Mouse (Mus musculus): ENCODE data around the gene Fscn1. TPM values are rescaled to one million over a fixed set of nuclear protein-coding genes. Genes with fewer than 3 reads are reported as not detected.
A peak's percentile ranks its signal among the peaks of the same experiment; 100 is the strongest.

Gene Fscn1
- polyA plus RNA-seq, 1 experiment, result 139 TPM

GRCm38 (mm10) chr5:142956956-142957703, 3.0 kb upstream of the Fscn1 start:
- Histone ChIP-seq H3K4me1 (ENCODE audit: control insufficient read depth, insufficient read depth, low read length) (peaks cover 8% of the 10 kb centered on the region), H3K27ac (ENCODE audit: insufficient read depth, low read length) (no peak overlapping the region), H3K36me3 (ENCODE audit: control insufficient read depth, insufficient read depth, low read length, poor library complexity, severe bottlenecking) (no peaks in the 10 kb centered on the region), H3K4me3 (ENCODE audit: low read depth, low read length) (no peak overlapping the region), H3K9me3 (replicated peaks; ENCODE audit: control insufficient read depth, insufficient read depth, low read length, poor library complexity, severe bottlenecking) (no peaks in the 10 kb centered on the region), H3K9ac (ENCODE audit: low read depth, poor library complexity, severe bottlenecking) (no peak overlapping the region), H3K27me3 (ENCODE audit: control insufficient read depth, insufficient read depth, low read length, poor library complexity, severe bottlenecking) (no peaks in the 10 kb centered on the region)
- TF ChIP-seq POLR2A (IDR thresholded peaks at IDR 0.05; ENCODE audit: insufficient read depth, low read length), result no peak
- peak; percentile 61; the same call in 1 of the 2 replicates for TF ChIP-seq EP300 (IDR thresholded peaks at IDR 0.05; ENCODE audit: insufficient read depth, low read depth, low read length)

- TF ChIP-seq CTCF (IDR thresholded peaks at IDR 0.05; ENCODE audit: low read depth, low read length) (no peak), POLR2A (IDR thresholded peaks at IDR 0.05; ENCODE audit: insufficient read depth, low read length) (no peak), EP300 (IDR thresholded peaks at IDR 0.05; ENCODE audit: insufficient read depth, low read depth, low read length) (no peak)
- Histone ChIP-seq H3K9ac (ENCODE audit: low read depth, poor library complexity, severe bottlenecking) (no peak overlapping the region), H3K4me1 (ENCODE audit: control insufficient read depth, insufficient read depth, low read length) (peaks cover 7% of the 10 kb centered on the region), H3K4me3 (ENCODE audit: low read depth, low read length) (no peak overlapping the region), H3K9me3 (replicated peaks; ENCODE audit: control insufficient read depth, insufficient read depth, low read length, poor library complexity, severe bottlenecking) (no peaks in the 10 kb centered on the region), H3K27ac (ENCODE audit: insufficient read depth, low read length) (no peak overlapping the region), H3K36me3 (ENCODE audit: control insufficient read depth, insufficient read depth, low read length, poor library complexity, severe bottlenecking) (no peaks in the 10 kb centered on the region), H3K27me3 (ENCODE audit: control insufficient read depth, insufficient read depth, low read length, poor library complexity, severe bottlenecking) (no peaks in the 10 kb centered on the region)
Observed at GRCm38 (mm10) chr5:142958464-142958863, 1.7 kb upstream of the Fscn1 start.

- Histone ChIP-seq H3K9me3 (replicated peaks; ENCODE audit: control insufficient read depth, insufficient read depth, low read length, poor library complexity, severe bottlenecking) (no peaks in the 10 kb centered on the region), H3K27ac (ENCODE audit: insufficient read depth, low read length) (no peak overlapping the region), H3K9ac (ENCODE audit: low read depth, poor library complexity, severe bottlenecking) (no peak overlapping the region), H3K4me3 (ENCODE audit: low read depth, low read length) (no peak overlapping the region), H3K27me3 (ENCODE audit: control insufficient read depth, insufficient read depth, low read length, poor library complexity, severe bottlenecking) (no peaks in the 10 kb centered on the region), H3K4me1 (ENCODE audit: control insufficient read depth, insufficient read depth, low read length) (peaks cover 7% of the 10 kb centered on the region), H3K36me3 (ENCODE audit: control insufficient read depth, insufficient read depth, low read length, poor library complexity, severe bottlenecking) (no peaks in the 10 kb centered on the region)
- TF ChIP-seq EP300 (IDR thresholded peaks at IDR 0.05; ENCODE audit: insufficient read depth, low read depth, low read length) (no peak), POLR2A (IDR thresholded peaks at IDR 0.05; ENCODE audit: insufficient read depth, low read length) (no peak), CTCF (IDR thresholded peaks at IDR 0.05; ENCODE audit: low read depth, low read length) (no peak)
Observed at GRCm38 (mm10) chr5:142959156-142959555, 987 bp upstream of the Fscn1 start.

- Histone ChIP-seq H3K9me3 (replicated peaks; ENCODE audit: control insufficient read depth, insufficient read depth, low read length, poor library complexity, severe bottlenecking) (no peaks in the 10 kb centered on the region), H3K27ac (ENCODE audit: insufficient read depth, low read length) (no peak overlapping the region), H3K9ac (ENCODE audit: low read depth, poor library complexity, severe bottlenecking) (peak overlapping the region; percentile 74), H3K27me3 (ENCODE audit: control insufficient read depth, insufficient read depth, low read length, poor library complexity, severe bottlenecking) (no peaks in the 10 kb centered on the region), H3K36me3 (ENCODE audit: control insufficient read depth, insufficient read depth, low read length, poor library complexity, severe bottlenecking) (no peaks in the 10 kb centered on the region), H3K4me3 (ENCODE audit: low read depth, low read length) (peak overlapping the region; percentile 86), H3K4me1 (ENCODE audit: control insufficient read depth, insufficient read depth, low read length) (peaks cover 10% of the 10 kb centered on the region)
- TF ChIP-seq CTCF (IDR thresholded peaks at IDR 0.05; ENCODE audit: low read depth, low read length) (no peak), POLR2A (IDR thresholded peaks at IDR 0.05; ENCODE audit: insufficient read depth, low read length) (no peak), EP300 (IDR thresholded peaks at IDR 0.05; ENCODE audit: insufficient read depth, low read depth, low read length) (no peak)
Observed at GRCm38 (mm10) chr5:142960775-142961271, 680 bp downstream of the Fscn1 start.

GRCm38 (mm10) chr5:142961398-142961880, 1.3 kb downstream of the Fscn1 start:
- Histone ChIP-seq H3K27ac (ENCODE audit: insufficient read depth, low read length) (no peak overlapping the region), H3K9me3 (replicated peaks; ENCODE audit: control insufficient read depth, insufficient read depth, low read length, poor library complexity, severe bottlenecking) (no peaks in the 10 kb centered on the region), H3K36me3 (ENCODE audit: control insufficient read depth, insufficient read depth, low read length, poor library complexity, severe bottlenecking) (no peaks in the 10 kb centered on the region), H3K27me3 (ENCODE audit: control insufficient read depth, insufficient read depth, low read length, poor library complexity, severe bottlenecking) (no peaks in the 10 kb centered on the region), H3K9ac (ENCODE audit: low read depth, poor library complexity, severe bottlenecking) (peak overlapping the region; percentile 74), H3K4me3 (ENCODE audit: low read depth, low read length) (peak overlapping the region; percentile 86), H3K4me1 (ENCODE audit: control insufficient read depth, insufficient read depth, low read length) (peaks cover 10% of the 10 kb centered on the region)
- TF ChIP-seq POLR2A (IDR thresholded peaks at IDR 0.05; ENCODE audit: insufficient read depth, low read length), result no peak
- no peak for TF ChIP-seq EP300 (IDR thresholded peaks at IDR 0.05; ENCODE audit: insufficient read depth, low read depth, low read length)
- TF ChIP-seq CTCF (IDR thresholded peaks at IDR 0.05; ENCODE audit: low read depth, low read length), result no peak

- H3K4me3 ChIP-seq (ENCODE audit: low read depth, low read length), result peak overlapping the region; percentile 86
- H3K27ac ChIP-seq (ENCODE audit: insufficient read depth, low read length), result peak overlapping the region; percentile 58
- peak overlapping the region; percentile 74 for H3K9ac ChIP-seq (ENCODE audit: low read depth, poor library complexity, severe bottlenecking)
- TF ChIP-seq CTCF (IDR thresholded peaks at IDR 0.05; ENCODE audit: low read depth, low read length) (no peak), EP300 (IDR thresholded peaks at IDR 0.05; ENCODE audit: insufficient read depth, low read depth, low read length) (peak; percentile 93)
- H3K36me3 ChIP-seq (ENCODE audit: control insufficient read depth, insufficient read depth, low read length, poor library complexity, severe bottlenecking), result no peaks in the 10 kb centered on the region
- H3K4me1 ChIP-seq (ENCODE audit: control insufficient read depth, insufficient read depth, low read length), result peaks cover 10% of the 10 kb centered on the region
- no peaks in the 10 kb centered on the region for H3K27me3 ChIP-seq (ENCODE audit: control insufficient read depth, insufficient read depth, low read length, poor library complexity, severe bottlenecking)
- H3K9me3 ChIP-seq (replicated peaks; ENCODE audit: control insufficient read depth, insufficient read depth, low read length, poor library complexity, severe bottlenecking), result no peaks in the 10 kb centered on the region
Observed at GRCm38 (mm10) chr5:142961881-142962443, 1.8 kb downstream of the Fscn1 start.
